Mouse (Mus musculus) intestine, embryonic 15.5 days (tissue): Measurements from ENCODE around the gene Disp1. TPM values are rescaled to one million over a fixed set of nuclear protein-coding genes. Genes with fewer than 3 reads are reported as not detected.

Experiments
- ATAC-seq: fragments of 200-750 bp; cut with Nextera tagmentation; 2 replicates; pipeline ENCODE4 v1.8.0; 2017; ENCODE audit warnings: moderate TSS enrichment, moderate library complexity
- H3K27ac ChIP-seq: fragments of 300-500 bp; sonication (generic); 2 replicates; pipeline ENCODE4 v1.5.1; 2015; ENCODE audit warnings: mild to moderate bottlenecking, inconsistent platforms
- H3K27me3 ChIP-seq: fragments of 300-500 bp; sonication (generic); replicated peaks from 2 replicates; pipeline ENCODE4 v1.6.1; 2015; ENCODE audit warnings: inconsistent platforms
- H3K36me3 ChIP-seq: fragments of 300-500 bp; sonication (generic); 2 replicates; pipeline ENCODE4 v1.6.1; 2015; ENCODE audit warnings: inconsistent platforms
- H3K4me1 ChIP-seq: fragments of 300-500 bp; sonication (generic); replicated peaks from 2 replicates; pipeline ENCODE4 v1.6.1; 2015; ENCODE audit warnings: inconsistent platforms
- H3K4me2 ChIP-seq: fragments of 300-500 bp; sonication (generic); replicated peaks from 2 replicates; pipeline ENCODE4 v1.6.1; 2015; ENCODE audit warnings: mild to moderate bottlenecking, inconsistent platforms
- H3K4me3 ChIP-seq: fragments of 300-500 bp; sonication (generic); replicated peaks from 2 replicates; pipeline ENCODE4 v1.5.1; 2015; ENCODE audit warnings: inconsistent platforms
- H3K9ac ChIP-seq: fragments of 300-500 bp; sonication (generic); 2 replicates; pipeline ENCODE4 v1.6.1; 2015; ENCODE audit warnings: inconsistent platforms
- H3K9me3 ChIP-seq: fragments of 300-500 bp; sonication (generic); 2 replicates; pipeline ENCODE4 v1.6.1; 2016; ENCODE audit warnings: inconsistent platforms
- WGBS: fragments of 180-500 bp; shearing (Covaris S2); methylation state at CpG from one replicate; pipeline ENCODE4 v1.1.7; 2015; 5-methylcytosine and 5-hydroxymethylcytosine counted together
- polyA plus RNA-seq: library from polyadenylated mRNA; unstranded; fragments of >200 nt; fragmentation: Nextera tagmentation; extraction: Ambion mirVana; gene quantifications from 2 replicates; pipeline ENCODE4 v1.2.1, GENCODE M21; 2015

Disp1 gene
- polyA plus RNA-seq, 1 experiment from 2014 or later, result 9.5 TPM

DNA sequence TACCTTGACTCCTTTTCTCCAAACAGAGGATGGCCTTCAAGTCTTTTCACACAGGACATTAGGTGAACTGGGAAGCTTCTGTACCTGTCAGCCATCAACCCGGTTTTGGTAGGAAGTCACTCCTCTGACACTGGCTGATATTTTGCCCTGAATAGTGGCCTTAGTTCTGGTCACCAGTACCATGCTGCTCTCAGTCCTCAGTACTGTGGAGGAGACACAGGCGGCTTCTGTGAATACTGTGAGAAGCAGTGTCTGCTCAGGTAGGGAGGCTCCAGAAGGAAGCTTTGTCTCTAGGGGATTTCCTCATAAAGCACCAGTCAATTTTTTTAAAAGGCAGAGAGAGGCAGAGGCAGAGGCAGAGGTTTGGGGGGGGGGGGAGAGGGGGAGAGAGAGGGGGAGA lies 80.0 kb downstream of the Disp1 start:
- no peak overlapping the region for H3K9ac ChIP-seq
- H3K27me3 ChIP-seq, result no peaks in the 10 kb centered on the region
- H3K27ac ChIP-seq, result no peak overlapping the region
- no peak overlapping the region for H3K4me2 ChIP-seq
- H3K36me3 ChIP-seq, result no peaks in the 10 kb centered on the region
- H3K4me3 ChIP-seq, result no peak overlapping the region
- no peaks in the 10 kb centered on the region for H3K9me3 ChIP-seq
- 53% methylated on average over 2 of the region's 2 CpGs for WGBS
- H3K4me1 ChIP-seq, result peaks cover 15% of the 10 kb centered on the region; the same call in 1 of the 2 replicates
- no peak for ATAC-seq

DNA sequence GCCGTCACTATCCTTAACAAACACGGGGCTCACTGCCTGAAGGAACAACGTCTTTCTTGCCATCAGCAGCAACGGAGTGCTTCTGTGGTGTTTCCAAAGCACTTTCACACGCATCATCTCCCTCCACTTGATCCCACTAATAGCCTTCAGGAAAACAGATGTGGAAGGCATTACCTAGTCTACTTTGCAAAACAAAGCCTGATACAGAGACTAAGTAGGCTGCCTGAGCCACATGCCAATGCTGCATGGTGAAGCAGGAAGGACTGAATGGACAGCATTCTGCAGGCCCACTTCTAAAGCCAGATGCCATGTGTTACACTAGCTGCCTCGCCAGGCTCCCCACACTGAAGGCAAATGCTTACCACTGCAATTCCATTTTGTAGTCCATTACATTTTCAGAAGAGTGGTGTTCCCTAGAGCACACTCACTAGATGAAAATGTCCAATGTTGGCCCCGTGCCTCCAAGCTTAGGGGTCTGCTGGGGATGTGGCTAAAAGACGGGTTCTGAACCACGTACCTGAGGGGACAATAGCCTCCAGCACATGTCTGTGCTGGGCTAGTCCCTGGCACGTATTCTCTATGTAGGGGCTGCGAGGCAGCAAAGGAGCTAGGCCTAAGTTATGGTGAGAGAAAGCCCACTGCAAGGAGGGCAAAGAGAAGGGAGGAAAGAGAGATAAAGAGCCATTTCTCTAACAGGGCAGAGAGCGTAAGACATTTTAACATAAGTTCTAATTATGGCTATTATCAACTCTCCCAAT lies 80.6 kb downstream of the Disp1 start:
- Histone ChIP-seq H3K27ac (no peak overlapping the region), H3K4me2 (no peak overlapping the region), H3K27me3 (no peaks in the 10 kb centered on the region), H3K36me3 (no peaks in the 10 kb centered on the region), H3K9ac (no peak overlapping the region), H3K9me3 (no peaks in the 10 kb centered on the region), H3K4me3 (no peak overlapping the region), H3K4me1 (peaks cover 12% of the 10 kb centered on the region; the same call in 1 of the 2 replicates)
- ATAC-seq, result no peak
- 76% methylated on average over 12 of the region's 12 CpGs for WGBS

DNA sequence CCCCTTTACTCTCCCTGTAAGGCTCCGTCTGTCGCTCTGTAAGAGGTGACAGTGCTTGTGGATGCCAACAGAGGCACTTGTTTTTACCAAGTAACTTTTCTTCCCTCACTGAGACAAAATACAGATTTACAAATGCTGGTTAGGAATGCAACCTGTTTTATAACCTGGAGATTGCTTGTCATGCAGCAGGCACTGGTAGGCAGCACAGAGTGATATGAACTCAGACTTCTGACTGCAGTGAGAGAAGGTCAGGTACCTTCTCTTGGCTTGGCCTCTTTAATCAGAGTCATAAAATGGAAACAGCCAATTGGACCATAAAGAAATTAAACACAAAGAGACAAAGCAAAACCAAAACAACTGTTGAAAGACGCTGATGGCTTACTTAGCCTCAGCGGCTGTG lies 83.2 kb downstream of the Disp1 start:
- ATAC-seq, result 0 out of 2 replicates have a peak, but pooled peaks have one; percentile 52
- H3K4me2 ChIP-seq, result peak overlapping the region; percentile 41; the same call in 1 of the 2 replicates
- 46% methylated on average over 4 of the region's 4 CpGs for WGBS
- H3K9ac ChIP-seq, result no peak overlapping the region
- H3K27me3 ChIP-seq, result no peaks in the 10 kb centered on the region
- H3K4me3 ChIP-seq, result no peak overlapping the region
- no peak overlapping the region for H3K27ac ChIP-seq
- no peaks in the 10 kb centered on the region for H3K9me3 ChIP-seq
- H3K4me1 ChIP-seq, result peaks cover 17% of the 10 kb centered on the region; the same call in 1 of the 2 replicates
- H3K36me3 ChIP-seq, result peaks cover 3% of the 10 kb centered on the region; the same call in 1 of the 2 replicates

DNA sequence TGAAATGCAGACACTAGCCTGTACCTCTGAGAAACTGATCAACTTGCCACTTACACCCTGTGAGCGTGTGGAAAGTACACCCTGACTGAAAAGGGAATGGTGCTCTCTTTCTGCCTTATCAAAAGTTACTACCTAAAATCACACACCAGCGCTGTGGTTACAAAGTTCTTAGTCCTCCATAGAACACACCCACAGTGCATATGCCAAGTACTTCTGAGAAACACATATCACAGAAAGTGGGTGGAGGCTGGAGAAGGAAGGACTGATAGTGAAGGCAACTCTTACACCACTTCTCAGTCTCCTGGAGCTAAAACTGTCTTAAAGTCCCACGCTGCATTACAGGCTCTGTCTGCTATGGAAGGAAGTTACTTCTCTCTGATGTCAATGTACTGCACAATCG lies 86.9 kb downstream of the Disp1 start:
- H3K9ac ChIP-seq, result no peak overlapping the region
- no peak overlapping the region for H3K4me2 ChIP-seq
- H3K36me3 ChIP-seq, result peaks cover 3% of the 10 kb centered on the region; the same call in 1 of the 2 replicates
- peak overlapping the region; percentile 32; the same call in 1 of the 2 replicates for H3K27ac ChIP-seq
- WGBS, result 72% methylated on average over 4 of the region's 4 CpGs
- ATAC-seq, result peak; percentile 86
- no peak overlapping the region for H3K4me3 ChIP-seq
- H3K9me3 ChIP-seq, result no peaks in the 10 kb centered on the region
- peaks cover 12% of the 10 kb centered on the region; the same call in 1 of the 2 replicates for H3K4me1 ChIP-seq
- no peaks in the 10 kb centered on the region for H3K27me3 ChIP-seq

DNA sequence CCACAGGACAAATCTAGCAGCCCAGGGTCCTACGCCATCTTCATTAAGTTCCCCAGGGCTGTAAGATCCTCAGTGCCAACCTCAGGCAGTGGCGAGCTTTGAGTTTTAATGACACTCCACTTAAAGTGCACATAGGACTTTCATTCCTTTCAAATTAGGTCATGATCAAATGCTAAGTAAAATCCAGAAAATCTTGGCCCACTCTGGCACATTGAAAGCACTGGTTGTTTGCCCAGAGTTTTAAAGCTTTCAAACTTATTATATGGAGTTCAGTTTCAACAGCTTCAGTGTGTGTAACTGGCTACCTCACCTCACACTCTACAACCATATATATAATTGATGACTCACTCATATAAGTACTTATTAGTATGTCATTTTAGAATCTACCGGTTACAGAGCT lies 87.9 kb downstream of the Disp1 start:
- 0 out of 2 replicates have a peak, but pooled peaks cover 9% of the 10 kb centered on the region for H3K4me1 ChIP-seq
- no peaks in the 10 kb centered on the region for H3K9me3 ChIP-seq
- no peaks in the 10 kb centered on the region for H3K27me3 ChIP-seq
- H3K4me2 ChIP-seq, result no peak overlapping the region
- H3K36me3 ChIP-seq, result peaks cover 3% of the 10 kb centered on the region; the same call in 1 of the 2 replicates
- no peak overlapping the region for H3K9ac ChIP-seq
- H3K4me3 ChIP-seq, result no peak overlapping the region
- H3K27ac ChIP-seq, result no peak overlapping the region
- 81% methylated on average over 3 of the region's 3 CpGs for WGBS
- ATAC-seq, result no peak

DNA sequence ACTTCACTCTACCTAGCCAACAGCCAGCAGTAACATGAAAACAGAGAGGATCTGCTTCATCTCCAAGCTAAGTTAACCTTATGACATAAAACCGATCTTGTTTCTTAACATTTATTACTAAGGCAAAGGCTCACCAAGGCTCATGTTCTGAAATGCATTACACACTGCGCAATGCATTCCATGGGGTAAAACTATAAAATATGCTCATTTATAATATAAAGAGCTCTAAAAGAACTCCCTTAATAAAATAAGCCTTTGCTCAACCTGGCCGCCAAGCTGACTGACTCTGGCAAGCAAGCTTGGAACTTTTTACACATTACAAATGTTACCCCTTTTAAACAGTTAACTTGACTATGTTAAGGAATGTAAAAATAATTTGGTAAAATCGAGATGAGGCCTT lies 94.1 kb downstream of the Disp1 start:
- Histone ChIP-seq H3K27me3 (no peaks in the 10 kb centered on the region), H3K4me2 (no peak overlapping the region), H3K4me3 (no peak overlapping the region), H3K9ac (no peak overlapping the region), H3K9me3 (no peaks in the 10 kb centered on the region), H3K27ac (no peak overlapping the region), H3K4me1 (0 out of 2 replicates have a peak, but pooled peaks cover 2% of the 10 kb centered on the region), H3K36me3 (no peaks in the 10 kb centered on the region)
- ATAC-seq, result no peak
- 64% methylated on average over 4 of the region's 4 CpGs for whole genome bisulfite sequencing

DNA sequence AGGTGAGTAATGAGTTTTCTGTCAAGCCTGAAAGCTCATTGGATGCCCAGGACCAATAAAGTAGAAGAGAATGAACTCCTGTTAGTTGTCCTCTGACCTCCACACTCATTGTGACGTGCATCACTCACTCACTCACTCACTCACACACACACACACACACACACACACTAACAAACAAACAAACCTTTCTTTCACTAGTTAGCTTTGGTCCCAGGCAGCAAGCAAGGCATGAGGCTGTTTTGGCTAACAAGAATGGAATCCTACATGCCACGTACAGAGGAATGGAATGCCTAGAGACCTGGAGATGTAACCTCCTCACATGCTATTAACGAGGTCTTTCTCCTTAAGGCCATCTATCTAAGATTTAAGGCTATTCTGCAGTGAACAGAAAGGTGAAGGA lies 97.6 kb downstream of the Disp1 start:
- Histone ChIP-seq H3K4me2 (no peak overlapping the region), H3K4me3 (no peak overlapping the region), H3K9ac (no peak overlapping the region), H3K36me3 (no peaks in the 10 kb centered on the region), H3K27me3 (no peaks in the 10 kb centered on the region), H3K27ac (no peak overlapping the region), H3K9me3 (no peaks in the 10 kb centered on the region), H3K4me1 (0 out of 2 replicates have a peak, but pooled peaks cover 2% of the 10 kb centered on the region)
- ATAC-seq, result no peak
- 51% methylated on average over 3 of the region's 3 CpGs for WGBS

DNA sequence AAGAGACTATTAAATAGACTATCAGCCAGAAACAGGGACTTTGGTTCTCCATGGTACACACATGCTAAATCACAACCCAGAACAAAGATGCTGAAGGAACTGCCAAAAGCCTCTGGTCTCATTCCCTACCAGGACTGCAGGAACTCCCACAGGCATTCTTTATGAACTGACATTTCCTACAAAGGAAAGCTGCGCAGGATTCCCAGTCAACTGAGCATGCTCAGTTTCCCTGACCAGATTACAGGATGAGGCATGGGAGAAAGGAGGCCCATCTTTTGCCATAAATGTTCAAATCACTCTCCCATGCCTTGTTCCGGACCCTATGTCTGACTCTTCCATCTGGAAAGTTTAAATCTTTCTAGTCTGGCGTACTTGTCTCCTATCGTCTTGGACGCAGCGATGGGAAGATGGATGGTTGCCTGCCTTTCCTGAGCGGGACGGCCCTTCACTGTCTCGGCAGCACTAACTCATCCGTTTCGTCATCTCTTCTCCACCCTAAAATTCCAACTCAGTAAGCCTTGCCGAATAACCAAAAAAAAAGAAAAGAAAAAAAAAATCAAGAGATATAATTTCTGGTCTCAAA lies 100.9 kb downstream of the Disp1 start:
- Histone ChIP-seq H3K9me3 (no peaks in the 10 kb centered on the region), H3K36me3 (no peaks in the 10 kb centered on the region), H3K27me3 (no peaks in the 10 kb centered on the region), H3K9ac (no peak overlapping the region), H3K4me3 (no peak overlapping the region), H3K4me1 (peaks cover 7% of the 10 kb centered on the region), H3K27ac (0 out of 2 replicates have a peak overlapping the region, but pooled peaks have one; percentile 9), H3K4me2 (0 out of 2 replicates have a peak overlapping the region, but pooled peaks have one; percentile 18)
- peak; percentile 34; the same call in 1 of the 2 replicates for ATAC-seq
- WGBS, result 62% methylated on average over 12 of the region's 12 CpGs

DNA sequence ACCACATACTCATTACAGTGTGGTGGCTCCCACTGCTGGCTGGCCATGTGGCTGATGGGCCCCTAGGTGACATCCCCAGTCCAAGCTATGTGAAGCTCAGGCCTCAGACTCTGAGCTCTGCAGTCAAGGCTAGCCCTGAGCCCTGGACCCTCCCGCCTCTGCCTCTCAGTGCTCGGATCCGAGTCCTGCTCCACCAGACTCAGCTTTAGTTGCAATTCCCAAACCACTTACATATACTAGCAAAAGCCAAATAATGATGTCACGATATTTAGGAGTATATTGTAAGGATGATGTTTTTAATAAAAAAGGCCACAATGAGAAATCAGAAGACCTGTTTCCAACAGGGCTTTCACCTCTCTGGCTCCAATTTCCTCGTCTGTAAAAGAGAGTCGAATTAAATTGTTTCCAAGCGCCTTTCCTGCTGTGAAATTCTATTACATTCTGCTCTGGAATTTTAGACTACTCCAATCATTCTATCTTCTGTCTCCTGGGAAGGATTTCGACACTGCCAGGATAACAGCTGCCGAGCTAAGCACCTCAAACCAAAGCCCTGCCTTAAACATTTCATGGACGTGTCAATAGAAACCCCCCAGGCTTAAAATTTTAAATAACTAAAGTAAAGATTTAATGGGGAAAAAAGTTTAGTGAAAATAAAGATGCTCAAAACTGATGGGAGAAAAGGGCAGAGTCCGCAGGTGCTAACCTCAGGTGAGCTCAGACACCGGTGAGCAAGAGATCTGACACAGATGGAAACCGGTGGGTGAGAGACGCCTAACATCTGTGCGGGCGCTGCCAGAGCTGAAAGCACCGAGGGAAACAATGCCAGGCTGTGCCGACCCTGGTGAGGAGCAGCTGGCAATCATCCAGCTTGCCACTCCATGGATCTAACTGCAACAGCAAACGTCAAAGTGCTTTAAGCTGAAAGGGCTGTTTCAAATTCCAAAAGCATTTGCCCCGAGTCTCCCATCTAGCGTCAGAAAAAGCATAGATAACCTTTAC lies 103.2 kb downstream of the Disp1 start:
- Histone ChIP-seq H3K4me1 (peaks cover 13% of the 10 kb centered on the region), H3K36me3 (no peaks in the 10 kb centered on the region), H3K4me2 (no peak overlapping the region), H3K27ac (no peak overlapping the region), H3K4me3 (no peak overlapping the region), H3K9ac (no peak overlapping the region), H3K27me3 (no peaks in the 10 kb centered on the region), H3K9me3 (no peaks in the 10 kb centered on the region)
- no peak for ATAC-seq
- WGBS, result 76% methylated on average over 21 of the region's 21 CpGs

DNA sequence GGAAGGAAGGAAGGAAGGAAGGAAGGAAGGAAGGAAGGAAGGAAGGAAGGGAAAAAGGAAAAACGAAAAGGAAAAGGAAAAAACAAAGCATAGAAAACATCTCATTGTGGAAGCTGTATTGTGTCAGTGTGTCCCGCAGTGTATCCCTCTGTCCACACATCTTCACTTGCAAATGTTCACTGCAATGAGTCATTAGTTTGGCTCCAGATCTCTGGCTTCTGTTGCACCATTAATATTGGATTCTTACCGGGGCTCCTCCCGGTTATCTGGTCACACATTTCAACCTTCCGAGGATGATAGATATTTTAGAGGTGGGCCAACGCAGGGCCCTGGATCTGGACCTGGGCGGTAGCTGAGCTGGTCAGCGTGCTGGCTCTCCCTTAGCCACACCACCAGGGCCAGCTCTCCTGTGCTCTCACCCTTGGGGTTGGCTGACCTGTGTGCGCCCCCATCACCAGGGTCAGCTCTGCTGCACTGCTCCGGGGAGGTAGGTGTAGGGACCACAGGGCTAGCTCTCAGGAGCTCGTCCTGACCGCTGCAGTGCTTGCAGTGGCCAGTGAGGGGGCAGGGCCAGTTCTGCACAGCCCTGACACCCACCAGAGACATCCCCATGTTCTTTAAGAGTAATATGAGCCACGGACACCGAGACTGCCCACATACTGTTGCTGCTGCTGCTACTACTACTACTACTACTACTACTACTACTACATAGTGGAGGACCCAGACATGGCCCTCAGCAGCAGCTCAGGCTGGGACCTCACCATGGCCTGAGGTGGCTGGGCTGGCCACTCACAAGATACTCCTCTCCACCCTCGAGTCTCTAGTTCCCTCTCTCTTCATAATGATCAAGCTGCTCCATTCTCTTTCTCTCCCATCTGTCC lies 104.1 kb downstream of the Disp1 start:
- ATAC-seq, result no peak
- peaks cover 16% of the 10 kb centered on the region for H3K4me1 ChIP-seq

DNA sequence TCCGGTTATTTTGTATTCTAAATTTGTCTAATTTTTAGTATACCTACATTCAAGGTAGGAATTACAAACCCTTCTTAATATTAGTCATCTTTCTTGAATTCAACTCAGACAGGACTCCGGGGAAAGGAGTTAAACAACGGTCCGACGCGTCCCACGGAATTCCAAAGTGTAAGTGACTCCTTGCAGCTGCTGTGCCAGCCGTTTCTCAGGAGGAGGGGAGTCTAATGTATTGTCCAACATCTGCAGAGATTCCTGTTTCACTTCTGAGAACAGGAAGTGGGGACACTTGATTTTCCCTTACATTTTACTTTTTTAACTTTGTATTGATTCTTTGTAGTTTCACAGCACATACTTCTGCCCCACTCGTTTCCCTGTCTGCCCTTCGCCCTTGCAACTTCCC lies 104.9 kb downstream of the Disp1 start:
- WGBS, result 32% methylated on average over 10 of the region's 10 CpGs
- no peak overlapping the region for H3K4me2 ChIP-seq
- ATAC-seq, result no peak
- no peaks in the 10 kb centered on the region for H3K9me3 ChIP-seq
- H3K4me3 ChIP-seq, result no peak overlapping the region
- no peaks in the 10 kb centered on the region for H3K36me3 ChIP-seq
- no peaks in the 10 kb centered on the region for H3K27me3 ChIP-seq
- H3K27ac ChIP-seq, result no peak overlapping the region
- H3K9ac ChIP-seq, result no peak overlapping the region
- peaks cover 16% of the 10 kb centered on the region for H3K4me1 ChIP-seq

More for the DNA sequence above, 104.1 kb downstream of the Disp1 start:
- WGBS, result 59% methylated on average over 15 of the region's 15 CpGs
- Histone ChIP-seq H3K9me3 (no peaks in the 10 kb centered on the region), H3K9ac (no peak overlapping the region), H3K4me3 (no peak overlapping the region), H3K36me3 (no peaks in the 10 kb centered on the region), H3K27ac (no peak overlapping the region), H3K4me2 (no peak overlapping the region), H3K27me3 (no peaks in the 10 kb centered on the region)
